ENCODE assay signal across 28 mouse cellular contexts in the genomic region with DNA sequence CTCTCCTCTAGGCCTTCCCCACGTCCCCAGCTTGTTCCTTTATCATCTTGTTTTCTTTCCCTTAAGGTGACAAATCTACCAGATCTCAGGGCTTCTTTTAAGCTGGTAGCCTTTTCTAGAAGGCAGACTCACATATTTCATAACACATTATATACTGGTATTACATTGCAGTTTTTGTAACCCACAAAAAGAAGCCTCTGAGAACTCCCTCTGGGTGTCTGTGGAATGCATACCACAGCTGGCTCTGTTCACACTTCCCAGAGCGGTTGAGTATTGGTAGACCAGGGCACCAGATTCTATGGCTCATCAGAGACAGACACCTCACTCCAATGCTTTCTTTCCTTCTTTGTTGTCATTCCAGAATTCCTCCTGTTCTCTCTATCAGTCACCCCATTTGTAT.
"Had no signal": no experiment of that assay in that cellular context is flagged by ENCODE, and none has a peak within 500 bp of the region (broad histone marks: within the 10 kb centered on the region; RNA-seq: fewer than 3 reads in every experiment).

No protein-coding gene starts in this region.

- H3K27me3 ChIP-seq: embryonic facial prominence, embryonic 12.5 days; embryonic facial prominence, embryonic 13.5 days; embryonic facial prominence, embryonic 15.5 days; forebrain, embryonic 12.5 days; forebrain, embryonic 13.5 days; forebrain, embryonic 15.5 days had no signal

- H3K4me1 ChIP-seq: embryonic facial prominence, embryonic 10.5 days; embryonic facial prominence, embryonic 12.5 days; embryonic facial prominence, embryonic 13.5 days; embryonic facial prominence, embryonic 15.5 days; forebrain, embryonic 10.5 days; forebrain, embryonic 12.5 days; forebrain, embryonic 13.5 days had no signal

- H3K4me3 ChIP-seq: embryonic facial prominence, embryonic 10.5 days; embryonic facial prominence, embryonic 12.5 days; embryonic facial prominence, embryonic 13.5 days; embryonic facial prominence, embryonic 15.5 days; erythroblast, embryonic 14.5 days; forebrain, embryonic 10.5 days; forebrain, embryonic 12.5 days; forebrain, embryonic 13.5 days; forebrain, embryonic 15.5 days; gastrocnemius, adult 2 months; heart, adult 2 months had no signal

- H3K9me3 ChIP-seq: embryonic facial prominence, embryonic 10.5 days; embryonic facial prominence, embryonic 12.5 days; embryonic facial prominence, embryonic 13.5 days; embryonic facial prominence, embryonic 15.5 days; forebrain, embryonic 10.5 days; forebrain, embryonic 12.5 days; forebrain, embryonic 13.5 days; forebrain, embryonic 15.5 days had no signal

- H3K36me3 ChIP-seq: embryonic facial prominence, embryonic 10.5 days; embryonic facial prominence, embryonic 12.5 days; embryonic facial prominence, embryonic 13.5 days; embryonic facial prominence, embryonic 15.5 days; forebrain, embryonic 10.5 days; forebrain, embryonic 12.5 days; forebrain, embryonic 15.5 days had no signal

- ATAC-seq: forebrain, embryonic 13.5 days; forebrain, embryonic 14.5 days; forebrain, embryonic 15.5 days; forebrain, embryonic 16.5 days; forebrain, postnatal 0 days had no signal

- H3K4me2 ChIP-seq: embryonic facial prominence, embryonic 12.5 days; embryonic facial prominence, embryonic 13.5 days; embryonic facial prominence, embryonic 15.5 days; forebrain, embryonic 12.5 days; forebrain, embryonic 13.5 days; forebrain, embryonic 15.5 days had no signal

- H3K27ac ChIP-seq: embryonic facial prominence, embryonic 10.5 days; embryonic facial prominence, embryonic 12.5 days; embryonic facial prominence, embryonic 13.5 days; embryonic facial prominence, embryonic 15.5 days; forebrain, embryonic 10.5 days; forebrain, embryonic 12.5 days; forebrain, embryonic 13.5 days; forebrain, embryonic 15.5 days; gastrocnemius, adult 2 months; heart, adult 2 months had no signal

- H3K9ac ChIP-seq: embryonic facial prominence, embryonic 12.5 days; embryonic facial prominence, embryonic 13.5 days; embryonic facial prominence, embryonic 15.5 days; forebrain, embryonic 12.5 days; forebrain, embryonic 13.5 days; forebrain, embryonic 15.5 days; forebrain, postnatal 0 days had no signal

- DNase-seq: cerebellum, adult 8-10 months; cerebellum, adult 9-10 months; cerebellum, adult 9-11 months; cerebellum, postnatal 10 days; cerebellum, postnatal 14 days; cerebellum, postnatal 25 days; cerebellum, postnatal 36 days; embryo, embryonic 11 days; forebrain, postnatal 0 days; gastrocnemius, adult 2 months; gastrocnemius, postnatal 10 days; gastrocnemius, postnatal 14 days; gastrocnemius, postnatal 25 days; gastrocnemius, postnatal 36 days; heart, adult 11 months; heart, adult 18-20 months; heart, adult 2 months had no signal
